Mouse (Mus musculus) forebrain, embryonic 10.5 days (tissue): ENCODE results near the gene Nanos2. TPM values are rescaled to one million over a fixed set of nuclear protein-coding genes. Genes with fewer than 3 reads are reported as not detected.

ENCODE experiments used
- DNase-seq: peaks from one replicate; pipeline ENCODE4 v3.0.0-alpha.2; 2017; ENCODE audit warnings: low spot score; ENCODE audit errors: extremely low spot score
- H3K27ac ChIP-seq: fragments of 300-500 bp; sonication (generic); 2 replicates; pipeline ENCODE4 v1.5.1; 2016; ENCODE audit warnings: mild to moderate bottlenecking
- H3K27me3 ChIP-seq: fragments of 300-500 bp; sonication (generic); 2 replicates; pipeline ENCODE4 v1.6.1; 2016; ENCODE audit warnings: mild to moderate bottlenecking; ENCODE audit not compliant: poor library complexity, severe bottlenecking
- H3K36me3 ChIP-seq: fragments of 300-500 bp; sonication (generic); replicated peaks from 2 replicates; pipeline ENCODE4 v1.6.1; 2016; ENCODE audit warnings: mild to moderate bottlenecking, moderate library complexity
- H3K4me1 ChIP-seq: fragments of 300-500 bp; sonication (generic); 2 replicates; pipeline ENCODE4 v1.6.1; 2016
- H3K4me3 ChIP-seq: fragments of 300-500 bp; sonication (generic); 2 replicates; pipeline ENCODE4 v1.5.1; 2016; ENCODE audit warnings: mild to moderate bottlenecking, moderate library complexity
- H3K9me3 ChIP-seq: fragments of 300-500 bp; sonication (generic); 2 replicates; pipeline ENCODE4 v1.6.1; 2016; ENCODE audit warnings: mild to moderate bottlenecking, moderate library complexity
- WGBS: fragments of 180-500 bp; shearing (Covaris S2); methylation state at CpG from one replicate; pipeline ENCODE4 v1.1.7; 2016; 5-methylcytosine and 5-hydroxymethylcytosine counted together
- polyA plus RNA-seq: library from polyadenylated mRNA; unstranded; fragments of >200 nt; fragmentation: Nextera tagmentation; extraction: Ambion mirVana; gene quantifications from 2 replicates; pipeline ENCODE4 v1.2.1, GENCODE M21; 2016

Nanos2 gene
- polyA plus RNA-seq, 1 experiment from 2014 or later: 0.15 TPM

DNA sequence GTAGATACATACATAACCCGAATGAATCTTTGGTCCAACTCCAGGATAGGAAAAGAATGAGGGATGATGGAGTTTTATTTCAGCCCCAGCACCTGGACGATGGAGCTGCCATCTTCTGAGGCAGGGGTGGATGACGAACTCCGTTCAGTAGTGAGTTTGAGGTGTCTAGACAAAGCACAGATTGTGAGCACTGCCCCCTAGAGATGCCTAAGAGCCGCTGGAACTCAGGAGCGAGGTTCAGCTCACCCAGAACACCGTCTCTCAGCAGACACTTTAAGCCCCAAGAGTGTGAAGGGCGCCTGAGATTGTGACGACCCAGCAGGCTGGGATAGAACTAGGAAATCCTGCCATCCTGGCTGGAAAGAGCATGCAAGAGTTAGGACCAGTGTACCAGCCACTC is 11.6 kb downstream of the Nanos2 start:
- no peak for DNase-seq
- Histone ChIP-seq H3K36me3 (peaks cover 19% of the 10 kb centered on the region), H3K9me3 (no peaks in the 10 kb centered on the region), H3K27ac (no peak overlapping the region), H3K27me3 (peaks cover 4% of the 10 kb centered on the region), H3K4me1 (peaks cover 41% of the 10 kb centered on the region), H3K4me3 (no peak overlapping the region)
- whole genome bisulfite sequencing: 39% methylated on average over 9 of the region's 9 CpGs

- DNase-seq: no peak
- peak overlapping the region; percentile 45 for H3K4me3 ChIP-seq
- 63% methylated on average over 10 of the region's 10 CpGs for WGBS
- no peaks in the 10 kb centered on the region for H3K9me3 ChIP-seq
- peak overlapping the region; percentile 77 for H3K27ac ChIP-seq
- peaks cover 28% of the 10 kb centered on the region for H3K36me3 ChIP-seq
- H3K27me3 ChIP-seq: no peaks in the 10 kb centered on the region
- H3K4me1 ChIP-seq: peaks cover 54% of the 10 kb centered on the region
These were observed 13.2 kb downstream of the Nanos2 start for GRCm38 (mm10) chr7:19000421-19000820.

GRCm38 (mm10) chr7:19001066-19001806 is 14.0 kb downstream of the Nanos2 start:
- H3K27ac ChIP-seq: peak overlapping the region; percentile 77
- H3K4me1 ChIP-seq: peaks cover 62% of the 10 kb centered on the region
- H3K36me3 ChIP-seq: peaks cover 31% of the 10 kb centered on the region
- no peaks in the 10 kb centered on the region for H3K27me3 ChIP-seq
- peak overlapping the region; percentile 45 for H3K4me3 ChIP-seq
- no peak for DNase-seq
- 47% methylated on average over 18 of the region's 18 CpGs for WGBS
- H3K9me3 ChIP-seq: no peaks in the 10 kb centered on the region

DNA sequence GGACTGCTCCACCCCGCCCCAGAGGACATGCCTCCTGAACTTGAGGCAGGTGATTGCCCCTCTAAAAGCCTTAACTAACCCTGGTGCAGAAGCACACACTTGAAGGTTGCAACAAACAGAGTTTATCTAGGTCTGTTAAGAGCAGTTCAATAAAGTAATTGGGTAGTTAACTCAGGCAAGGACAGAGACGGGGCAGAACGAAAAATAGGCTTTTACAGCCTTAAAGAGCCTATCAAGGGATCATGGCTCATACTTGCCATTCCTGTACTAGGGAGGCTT is 14.5 kb downstream of the Nanos2 start:
- no peak for DNase-seq
- no peaks in the 10 kb centered on the region for H3K27me3 ChIP-seq
- no peaks in the 10 kb centered on the region for H3K9me3 ChIP-seq
- 86% methylated on average over 3 of the region's 3 CpGs for WGBS
- no peak overlapping the region for H3K4me3 ChIP-seq
- H3K36me3 ChIP-seq: peaks cover 30% of the 10 kb centered on the region
- peaks cover 67% of the 10 kb centered on the region for H3K4me1 ChIP-seq
- H3K27ac ChIP-seq: no peak overlapping the region

GRCm38 (mm10) chr7:19002115-19002514 is 14.9 kb downstream of the Nanos2 start:
- 54% methylated on average over 4 of the region's 4 CpGs for WGBS
- Histone ChIP-seq H3K4me3 (peak overlapping the region; percentile 46), H3K27me3 (no peaks in the 10 kb centered on the region), H3K4me1 (peaks cover 71% of the 10 kb centered on the region), H3K27ac (peak overlapping the region; percentile 85), H3K36me3 (peaks cover 33% of the 10 kb centered on the region), H3K9me3 (no peaks in the 10 kb centered on the region)
- DNase-seq: no peak

GRCm38 (mm10) chr7:19002848-19003498 is 15.8 kb downstream of the Nanos2 start:
- H3K27ac ChIP-seq: peak overlapping the region; percentile 85
- peak overlapping the region; percentile 46 for H3K4me3 ChIP-seq
- 2% methylated on average over 17 of the region's 17 CpGs for WGBS
- H3K36me3 ChIP-seq: peaks cover 37% of the 10 kb centered on the region
- no peaks in the 10 kb centered on the region for H3K9me3 ChIP-seq
- peaks cover 79% of the 10 kb centered on the region for H3K4me1 ChIP-seq
- no peaks in the 10 kb centered on the region for H3K27me3 ChIP-seq
- DNase-seq: peak; percentile 78

DNA sequence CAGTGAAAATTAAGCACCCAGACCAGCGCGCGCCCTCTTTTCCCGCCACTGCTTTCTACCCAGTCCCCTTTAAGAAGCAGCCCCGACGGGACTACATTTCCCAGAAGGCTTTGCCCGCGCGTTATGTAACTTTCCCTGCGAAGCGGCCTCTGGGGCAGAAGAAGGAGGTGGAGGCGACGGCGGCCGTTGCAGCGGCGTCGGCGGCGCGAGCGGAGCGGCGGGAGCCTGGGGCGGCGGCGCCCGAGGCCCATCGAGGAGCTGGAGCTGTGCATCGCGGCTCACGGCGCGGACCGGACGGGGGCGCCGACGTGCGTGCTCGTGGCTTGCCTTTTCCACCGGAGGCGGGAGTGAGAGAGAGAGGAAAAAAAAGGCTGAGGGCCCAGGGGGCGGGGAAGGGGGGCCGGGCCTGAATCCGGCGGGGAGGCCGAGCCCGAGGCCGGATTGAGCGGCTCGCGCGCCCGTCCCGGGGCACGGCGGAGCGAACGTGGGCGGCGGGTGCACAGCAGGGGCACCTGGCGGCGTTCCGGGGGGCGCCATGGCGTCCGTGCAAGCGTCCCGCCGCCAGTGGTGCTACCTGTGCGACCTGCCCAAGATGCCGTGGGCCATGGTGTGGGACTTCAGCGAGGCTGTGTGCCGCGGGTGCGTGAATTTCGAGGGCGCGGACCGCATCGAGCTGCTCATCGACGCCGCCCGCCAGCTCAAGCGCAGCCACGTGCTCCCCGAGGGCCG is 16.9 kb downstream of the Nanos2 start, which contains the start of gene Irf2bp1:
Gene Irf2bp1, plus strand, starts transcription at position 143 of the 729 bp plus-strand sequence.
- peak within 1 kb of the TSS; percentile 95 for H3K27ac ChIP-seq
- peaks cover 40% of the 10 kb centered on the region for H3K36me3 ChIP-seq
- H3K9me3 ChIP-seq: no peaks in the 10 kb centered on the region
- H3K27me3 ChIP-seq: no peaks in the 10 kb centered on the region
- H3K4me3 ChIP-seq: peak within 1 kb of the TSS; percentile 85
- WGBS: under 1% methylated on average over 90 of the region's 90 CpGs
- peaks cover 75% of the 10 kb centered on the region for H3K4me1 ChIP-seq
- peak; percentile 94 for DNase-seq

DNA sequence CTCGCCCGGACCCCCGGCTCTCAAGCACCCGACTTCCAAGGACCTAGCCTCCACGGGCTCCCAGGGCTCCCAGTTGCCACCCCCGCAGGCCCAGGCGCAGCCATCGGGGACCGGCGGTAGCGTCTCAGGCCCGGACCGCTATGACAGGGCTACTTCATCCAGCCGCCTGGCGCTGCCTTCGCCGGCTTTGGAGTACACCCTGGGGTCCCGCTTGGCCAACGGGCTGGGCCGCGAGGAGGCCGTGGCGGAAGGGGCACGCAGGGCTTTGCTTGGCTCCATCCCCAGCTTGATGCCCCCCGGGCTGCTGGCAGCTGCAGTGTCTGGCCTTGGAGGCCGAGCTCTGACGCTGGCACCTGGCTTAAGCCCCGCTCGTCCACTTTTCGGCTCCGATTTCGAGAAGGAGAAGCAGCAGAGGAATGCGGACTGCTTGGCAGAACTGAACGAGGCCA is 17.5 kb downstream of the Nanos2 start:
- Histone ChIP-seq H3K36me3 (peaks cover 40% of the 10 kb centered on the region), H3K4me1 (peaks cover 75% of the 10 kb centered on the region), H3K27ac (peak overlapping the region; percentile 95), H3K9me3 (no peaks in the 10 kb centered on the region), H3K4me3 (peak overlapping the region; percentile 85), H3K27me3 (no peaks in the 10 kb centered on the region)
- WGBS: 10% methylated on average over 34 of the region's 34 CpGs
- DNase-seq: no peak

- DNase-seq: no peak
- Histone ChIP-seq H3K4me3 (peak overlapping the region; percentile 85), H3K27ac (0 out of 2 replicates have a peak overlapping the region, but pooled peaks have one; percentile 8), H3K36me3 (peaks cover 38% of the 10 kb centered on the region), H3K9me3 (no peaks in the 10 kb centered on the region), H3K27me3 (no peaks in the 10 kb centered on the region), H3K4me1 (peaks cover 68% of the 10 kb centered on the region)
- WGBS: 84% methylated on average over 34 of the region's 34 CpGs
These were observed 18.4 kb downstream of the Nanos2 start for GRCm38 (mm10) chr7:19005417-19006121.

GRCm38 (mm10) chr7:19006476-19006875 is 19.3 kb downstream of the Nanos2 start:
- Histone ChIP-seq H3K4me1 (peaks cover 59% of the 10 kb centered on the region), H3K4me3 (peak overlapping the region; percentile 85; the same call in 1 of the 2 replicates), H3K27me3 (no peaks in the 10 kb centered on the region), H3K9me3 (no peaks in the 10 kb centered on the region), H3K27ac (no peak overlapping the region), H3K36me3 (peaks cover 35% of the 10 kb centered on the region)
- peak; percentile 83 for DNase-seq
- 7% methylated on average over 12 of the region's 12 CpGs for WGBS

DNA sequence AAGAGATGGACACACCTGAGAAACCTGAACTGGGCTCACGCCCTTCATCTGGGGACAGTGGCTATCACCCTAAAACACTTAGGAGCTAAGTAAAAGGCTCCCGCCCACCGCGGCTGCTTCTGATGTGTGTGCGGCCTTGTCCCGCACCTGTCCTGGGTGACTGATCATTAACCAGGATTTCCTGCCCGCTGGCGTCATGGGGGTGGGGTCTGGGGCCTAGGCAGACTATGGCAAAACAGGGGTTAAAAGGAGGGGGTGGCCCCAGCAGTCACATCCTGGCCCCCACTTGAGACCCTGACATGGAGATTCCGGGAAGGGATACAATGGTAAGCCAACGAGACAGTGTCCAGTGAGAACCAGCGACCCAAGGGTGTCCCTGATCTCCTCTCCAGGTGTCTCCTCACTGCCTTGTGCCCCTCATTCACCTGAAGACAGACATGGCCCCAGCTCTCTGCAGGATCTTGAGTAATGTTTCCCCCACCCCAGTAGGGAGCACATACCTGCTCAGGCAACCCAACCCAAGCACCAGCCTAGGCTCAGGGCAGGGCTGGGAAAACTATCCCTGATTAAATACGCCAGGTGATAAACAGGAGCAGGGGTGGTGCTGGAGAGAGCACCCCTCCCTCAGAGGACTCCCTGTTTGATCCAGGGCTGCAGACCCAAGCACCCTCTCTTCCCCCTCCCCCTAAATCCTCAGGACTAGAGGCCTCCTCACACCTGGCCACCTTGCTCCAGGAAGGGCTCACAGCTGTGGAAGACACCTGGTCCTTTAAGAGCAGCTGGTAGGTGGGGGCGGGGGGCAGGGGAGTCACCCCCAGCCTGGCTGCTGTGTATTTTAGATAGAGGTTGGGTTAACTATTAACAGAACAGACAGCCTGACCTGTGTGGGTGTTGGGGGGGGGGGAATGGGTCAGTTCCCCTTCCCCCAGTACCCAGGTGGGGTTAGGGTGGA is 20.1 kb downstream of the Nanos2 start:
- Histone ChIP-seq H3K9me3 (no peaks in the 10 kb centered on the region), H3K36me3 (peaks cover 35% of the 10 kb centered on the region), H3K4me3 (0 out of 2 replicates have a peak overlapping the region, but pooled peaks have one; percentile 18), H3K4me1 (peaks cover 61% of the 10 kb centered on the region), H3K27ac (no peak overlapping the region), H3K27me3 (no peaks in the 10 kb centered on the region)
- DNase-seq: no peak
- WGBS: 79% methylated on average over 13 of the region's 13 CpGs
